Mouse (Mus musculus) myocyte (in vitro differentiated cells): Measurements from ENCODE around the gene Stxbp2. TPM values are rescaled to one million over a fixed set of nuclear protein-coding genes. Genes with fewer than 3 reads are reported as not detected.

Source experiments
- H3K27me3 ChIP-seq: one replicate; pipeline ENCODE4 v1.6.1; 2011; ENCODE audit not compliant: control insufficient read depth, insufficient read depth, insufficient read length
- H3K36me3 ChIP-seq: one replicate; pipeline ENCODE4 v1.6.1; 2011; ENCODE audit not compliant: control insufficient read depth, insufficient read depth
- H3K4me2 ChIP-seq: one replicate; pipeline ENCODE4 v1.6.1; 2011; ENCODE audit warnings: low read depth, control low read depth
- H3K4me3 ChIP-seq: one replicate; pipeline ENCODE4 v1.5.1; 2011; ENCODE audit warnings: mild to moderate bottlenecking, control low read depth, moderate library complexity
- H3K79me2 ChIP-seq: one replicate; pipeline ENCODE4 v1.6.1; 2011; ENCODE audit not compliant: control insufficient read depth, insufficient read depth
- H3ac ChIP-seq: one replicate; pipeline ENCODE4 v1.6.1; 2011; ENCODE audit not compliant: control insufficient read depth, insufficient read length
- CEBPB ChIP-seq: IDR thresholded peaks from 2 replicates; pipeline ENCODE4 v1.6.1; 2011; ENCODE audit warnings: mild to moderate bottlenecking, moderate library complexity; ENCODE audit not compliant: poor library complexity, insufficient read depth, severe bottlenecking
- E2F4 ChIP-seq: IDR thresholded peaks from one replicate; pipeline ENCODE4 v1.6.1; 2011; ENCODE audit warnings: mild to moderate bottlenecking, control low read depth, moderate library complexity; ENCODE audit not compliant: insufficient read depth
- MAX ChIP-seq: IDR thresholded peaks from one replicate; pipeline ENCODE4 v1.6.1; 2011; ENCODE audit warnings: low read depth, mild to moderate bottlenecking, control low read depth
- MYOD1 ChIP-seq, 3 experiments: IDR thresholded peaks; one replicate each; pipeline ENCODE4 v1.6.1; 2011; ENCODE audit warnings: control low read depth in 2 of 3, low read depth in 2 of 3, mild to moderate bottlenecking in 2 of 3, moderate library complexity in 1 of 3; ENCODE audit not compliant: insufficient read length in 2 of 3, control insufficient read depth in 1 of 3
- MYOG ChIP-seq, 3 experiments: IDR thresholded peaks; one replicate each; pipeline ENCODE4 v1.6.1; 2011; ENCODE audit warnings: control low read depth in 2 of 3, low read depth in 2 of 3, mild to moderate bottlenecking in 2 of 3; ENCODE audit not compliant: insufficient read length in 2 of 3, control insufficient read depth in 1 of 3, insufficient read depth in 1 of 3
- POLR2A ChIP-seq: IDR thresholded peaks from one replicate; pipeline ENCODE4 v1.6.1; 2011; ENCODE audit warnings: low read depth, mild to moderate bottlenecking, control low read depth, moderate library complexity; ENCODE audit not compliant: insufficient read length
- POLR2AphosphoS2 ChIP-seq: IDR thresholded peaks from one replicate; pipeline ENCODE4 v1.6.1; 2011; ENCODE audit warnings: low read depth, control low read depth; ENCODE audit not compliant: insufficient read length
- REST ChIP-seq: IDR thresholded peaks from one replicate; pipeline ENCODE4 v1.6.1; 2011; ENCODE audit warnings: mild to moderate bottlenecking, control low read depth, moderate library complexity; ENCODE audit not compliant: insufficient read depth, insufficient read length
- SRF ChIP-seq: IDR thresholded peaks from one replicate; pipeline ENCODE4 v1.6.1; 2011; ENCODE audit warnings: low read depth; ENCODE audit not compliant: control insufficient read depth, insufficient read length
- TCF12 ChIP-seq: IDR thresholded peaks from one replicate; pipeline ENCODE4 v1.6.1; 2011; ENCODE audit warnings: mild to moderate bottlenecking, control low read depth; ENCODE audit not compliant: poor library complexity, insufficient read depth, severe bottlenecking
- TCF3 ChIP-seq: IDR thresholded peaks from one replicate; pipeline ENCODE4 v1.6.1; 2011; ENCODE audit warnings: low read depth, control low read depth; ENCODE audit not compliant: insufficient read length
- USF1 ChIP-seq: IDR thresholded peaks from one replicate; pipeline ENCODE4 v1.6.1; 2011; ENCODE audit warnings: low read depth, mild to moderate bottlenecking, control low read depth, moderate library complexity
- polyA plus RNA-seq: library from polyadenylated mRNA; unstranded; fragments of >200 nt; fragmentation: generic; extraction: Trizol; gene quantifications from one replicate; pipeline ENCODE4 v1.2.1, GENCODE M21; 2012; ENCODE audit warnings: missing spikeins

Stxbp2 gene
- polyA plus RNA-seq, 1 experiment: 7.7 TPM

GRCm38 (mm10) chr8:3679656-3680055 is 48.9 kb downstream of the Stxbp2 start:
- peaks cover 12% of the 10 kb centered on the region for H3K36me3 ChIP-seq
- H3K4me3 ChIP-seq: no peak overlapping the region
- H3ac ChIP-seq: no peak overlapping the region
- H3K79me2 ChIP-seq: peaks cover 26% of the 10 kb centered on the region
- H3K4me2 ChIP-seq: no peak overlapping the region
- H3K27me3 ChIP-seq: no peaks in the 10 kb centered on the region
- no peak for TF ChIP-seq TCF3
- TF ChIP-seq SRF: no peak
- no peak for TF ChIP-seq POLR2A
- TF ChIP-seq REST: no peak
- no peak for TF ChIP-seq MYOG (IDR thresholded peaks at IDR 0.05; ENCODE audit: control insufficient read depth in 1 of 3, insufficient read depth in 1 of 3, insufficient read length in 2 of 3, low read depth in 2 of 3)
- no peak for TF ChIP-seq TCF12

- no peak for TF ChIP-seq MYOD1 (IDR thresholded peaks at IDR 0.05; ENCODE audit: control insufficient read depth in 1 of 3, insufficient read length in 2 of 3, low read depth in 2 of 3)
- no peak for TF ChIP-seq TCF3
- no peak for TF ChIP-seq REST
- TF ChIP-seq POLR2A: no peak
- TF ChIP-seq MYOG (IDR thresholded peaks at IDR 0.05; ENCODE audit: control insufficient read depth in 1 of 3, insufficient read depth in 1 of 3, insufficient read length in 2 of 3, low read depth in 2 of 3): no peak
- no peak for TF ChIP-seq POLR2AphosphoS2
- no peak for TF ChIP-seq TCF12
- TF ChIP-seq E2F4: no peak
- TF ChIP-seq CEBPB: no peak
- TF ChIP-seq SRF: no peak
- no peak for TF ChIP-seq USF1
- TF ChIP-seq MAX: no peak
- peaks cover 16% of the 10 kb centered on the region for H3K79me2 ChIP-seq
- H3K27me3 ChIP-seq: no peaks in the 10 kb centered on the region
- H3K36me3 ChIP-seq: peaks cover 12% of the 10 kb centered on the region
- no peak overlapping the region for H3K4me3 ChIP-seq
- no peak overlapping the region for H3K4me2 ChIP-seq
- no peak overlapping the region for H3ac ChIP-seq
These were observed 51.7 kb downstream of the Stxbp2 start for GRCm38 (mm10) chr8:3682435-3682834.

- Histone ChIP-seq H3K36me3 (peaks cover 12% of the 10 kb centered on the region), H3K27me3 (no peaks in the 10 kb centered on the region), H3K4me2 (no peak overlapping the region), H3K4me3 (no peak overlapping the region), H3ac (no peak overlapping the region), H3K79me2 (peaks cover 5% of the 10 kb centered on the region)
- TF ChIP-seq SRF (no peak), MYOG (IDR thresholded peaks at IDR 0.05; ENCODE audit: control insufficient read depth in 1 of 3, insufficient read depth in 1 of 3, insufficient read length in 2 of 3, low read depth in 2 of 3) (no peak), MYOD1 (IDR thresholded peaks at IDR 0.05; ENCODE audit: control insufficient read depth in 1 of 3, insufficient read length in 2 of 3, low read depth in 2 of 3) (peak in 1 of 3 experiments; percentile 9), TCF12 (no peak)
These were observed 52.8 kb downstream of the Stxbp2 start for GRCm38 (mm10) chr8:3683408-3684176.

GRCm38 (mm10) chr8:3684530-3684929 is 53.8 kb downstream of the Stxbp2 start:
- no peak for TF ChIP-seq MYOD1 (IDR thresholded peaks at IDR 0.05; ENCODE audit: control insufficient read depth in 1 of 3, insufficient read length in 2 of 3, low read depth in 2 of 3)
- no peak for TF ChIP-seq CEBPB
- no peak for TF ChIP-seq REST
- TF ChIP-seq TCF12: no peak
- no peak for TF ChIP-seq USF1
- no peak for TF ChIP-seq POLR2AphosphoS2
- no peak for TF ChIP-seq E2F4
- no peak for TF ChIP-seq MAX
- TF ChIP-seq POLR2A: no peak
- TF ChIP-seq MYOG (IDR thresholded peaks at IDR 0.05; ENCODE audit: control insufficient read depth in 1 of 3, insufficient read depth in 1 of 3, insufficient read length in 2 of 3, low read depth in 2 of 3): no peak
- TF ChIP-seq TCF3: no peak
- TF ChIP-seq SRF: no peak
- Histone ChIP-seq H3ac (no peak overlapping the region), H3K36me3 (peaks cover 10% of the 10 kb centered on the region), H3K79me2 (no peaks in the 10 kb centered on the region), H3K4me2 (no peak overlapping the region), H3K27me3 (no peaks in the 10 kb centered on the region), H3K4me3 (no peak overlapping the region)

- Histone ChIP-seq H3K4me3 (no peak overlapping the region), H3K27me3 (no peaks in the 10 kb centered on the region), H3K36me3 (peaks cover 5% of the 10 kb centered on the region), H3K4me2 (no peak overlapping the region), H3K79me2 (no peaks in the 10 kb centered on the region), H3ac (no peak overlapping the region)
- no peak for TF ChIP-seq E2F4
- TF ChIP-seq REST: no peak
These were observed 54.7 kb downstream of the Stxbp2 start for GRCm38 (mm10) chr8:3685422-3685821.
